Mouse (Mus musculus) kidney, embryonic 14.5 days (tissue): Measurements from ENCODE around the gene Ttll11. TPM values are rescaled to one million over a fixed set of nuclear protein-coding genes. Genes with fewer than 3 reads are reported as not detected.

Experiments used
- ATAC-seq: fragments of 200-750 bp; cut with Nextera tagmentation; 2 replicates; pipeline ENCODE4 v1.8.0; 2017; ENCODE audit warnings: moderate number of reproducible peaks, mild to moderate bottlenecking, moderate TSS enrichment, moderate library complexity; ENCODE audit not compliant: low FRiP score, low TSS enrichment
- H3K27ac ChIP-seq: fragments of 300-500 bp; sonication (generic); 2 replicates; pipeline ENCODE4 v1.5.1; 2014; ENCODE audit warnings: low read depth, mild to moderate bottlenecking, low read length, moderate library complexity, mixed read lengths
- H3K27me3 ChIP-seq: fragments of 300-500 bp; sonication (generic); 2 replicates; pipeline ENCODE4 v1.6.1; 2014; ENCODE audit warnings: mild to moderate bottlenecking, low read length; ENCODE audit not compliant: control insufficient read depth, insufficient read depth
- H3K36me3 ChIP-seq: fragments of 300-500 bp; sonication (generic); 2 replicates; pipeline ENCODE4 v1.6.1; 2014; ENCODE audit warnings: low read length, mixed read lengths; ENCODE audit not compliant: control insufficient read depth, insufficient read depth
- H3K4me1 ChIP-seq: fragments of 300-500 bp; sonication (generic); 2 replicates; pipeline ENCODE4 v1.6.1; 2014; ENCODE audit warnings: low read length, mixed read lengths; ENCODE audit not compliant: control insufficient read depth, insufficient read depth
- H3K4me2 ChIP-seq: fragments of 300-500 bp; sonication (generic); replicated peaks from 2 replicates; pipeline ENCODE4 v1.6.1; 2014; ENCODE audit warnings: low read depth, mild to moderate bottlenecking, low read length
- H3K4me3 ChIP-seq: fragments of 300-500 bp; sonication (generic); 2 replicates; pipeline ENCODE4 v1.5.1; 2014; ENCODE audit warnings: mild to moderate bottlenecking, low read length
- H3K9ac ChIP-seq: fragments of 300-500 bp; sonication (generic); 2 replicates; pipeline ENCODE4 v1.6.1; 2014; ENCODE audit warnings: low read depth, mild to moderate bottlenecking, low read length, moderate library complexity
- H3K9me3 ChIP-seq: fragments of 300-500 bp; sonication (generic); 2 replicates; pipeline ENCODE4 v1.6.1; 2016; ENCODE audit warnings: low read length; ENCODE audit not compliant: control insufficient read depth
- WGBS: fragments of 180-500 bp; shearing (Covaris S2); extraction: QIAGEN DNeasy Blood & Tissue Kit; methylation state at CpG from one replicate; pipeline ENCODE4 v1.1.7; 2014; 5-methylcytosine and 5-hydroxymethylcytosine counted together
- polyA plus RNA-seq: library from polyadenylated mRNA; unstranded; fragments of >200 nt; fragmentation: Nextera tagmentation; extraction: Ambion mirVana; gene quantifications from 2 replicates; pipeline ENCODE4 v1.2.1, GENCODE M21; 2014

Ttll11 gene
- polyA plus RNA-seq, 1 experiment from 2014 or later, result 0.58 TPM

GRCm38 (mm10) chr2:35731671-35732449 lies 247.9 kb downstream of the Ttll11 start:
- Histone ChIP-seq H3K4me3 (no peak overlapping the region), H3K4me1 (peaks cover 27% of the 10 kb centered on the region), H3K27ac (no peak overlapping the region), H3K4me2 (no peak overlapping the region), H3K36me3 (peaks cover 38% of the 10 kb centered on the region), H3K9me3 (no peaks in the 10 kb centered on the region), H3K27me3 (no peaks in the 10 kb centered on the region), H3K9ac (no peak overlapping the region)
- WGBS, result 64% methylated on average over 18 of the region's 18 CpGs
- ATAC-seq, result no peak

- H3K27me3 ChIP-seq, result no peaks in the 10 kb centered on the region
- no peak overlapping the region for H3K4me2 ChIP-seq
- peaks cover 27% of the 10 kb centered on the region for H3K4me1 ChIP-seq
- H3K27ac ChIP-seq, result peak overlapping the region; percentile 42; the same call in 1 of the 2 replicates
- H3K9me3 ChIP-seq, result no peaks in the 10 kb centered on the region
- peak; percentile 65 for ATAC-seq
- H3K9ac ChIP-seq, result no peak overlapping the region; the same call in 1 of the 2 replicates
- no peak overlapping the region for H3K4me3 ChIP-seq
- WGBS, result 42% methylated on average over 16 of the region's 16 CpGs
- peaks cover 51% of the 10 kb centered on the region for H3K36me3 ChIP-seq
Observed at GRCm38 (mm10) chr2:35729077-35730065, 250.3 kb downstream of the Ttll11 start.

GRCm38 (mm10) chr2:35728633-35729032 lies 251.1 kb downstream of the Ttll11 start:
- peaks cover 27% of the 10 kb centered on the region for H3K4me1 ChIP-seq
- no peaks in the 10 kb centered on the region for H3K9me3 ChIP-seq
- H3K27me3 ChIP-seq, result no peaks in the 10 kb centered on the region
- peak; percentile 5; the same call in 1 of the 2 replicates for ATAC-seq
- no peak overlapping the region for H3K4me2 ChIP-seq
- peaks cover 57% of the 10 kb centered on the region for H3K36me3 ChIP-seq
- H3K9ac ChIP-seq, result 0 out of 2 replicates have a peak overlapping the region, but pooled peaks have one; percentile 23
- WGBS, result 29% methylated on average over 5 of the region's 5 CpGs
- H3K27ac ChIP-seq, result peak overlapping the region; percentile 30; the same call in 1 of the 2 replicates
- H3K4me3 ChIP-seq, result no peak overlapping the region

GRCm38 (mm10) chr2:35723691-35724090 lies 256.0 kb downstream of the Ttll11 start:
- Histone ChIP-seq H3K27ac (no peak overlapping the region), H3K4me1 (peaks cover 6% of the 10 kb centered on the region), H3K4me3 (no peak overlapping the region), H3K9ac (no peak overlapping the region), H3K27me3 (no peaks in the 10 kb centered on the region), H3K4me2 (no peak overlapping the region), H3K9me3 (no peaks in the 10 kb centered on the region), H3K36me3 (peaks cover 87% of the 10 kb centered on the region)
- WGBS, result 82% methylated on average over 7 of the region's 7 CpGs
- ATAC-seq, result 0 out of 2 replicates have a peak, but pooled peaks have one; percentile 28

GRCm38 (mm10) chr2:35723267-35723666 lies 256.4 kb downstream of the Ttll11 start:
- H3K27me3 ChIP-seq, result no peaks in the 10 kb centered on the region
- no peak overlapping the region for H3K27ac ChIP-seq
- H3K4me2 ChIP-seq, result no peak overlapping the region
- peaks cover 2% of the 10 kb centered on the region for H3K4me1 ChIP-seq
- peaks cover 87% of the 10 kb centered on the region for H3K36me3 ChIP-seq
- no peak overlapping the region for H3K9ac ChIP-seq
- no peak overlapping the region for H3K4me3 ChIP-seq
- no peak for ATAC-seq
- H3K9me3 ChIP-seq, result no peaks in the 10 kb centered on the region
- WGBS, result 92% methylated on average over 6 of the region's 6 CpGs

GRCm38 (mm10) chr2:35722821-35723220 lies 256.9 kb downstream of the Ttll11 start:
- no peak overlapping the region for H3K4me3 ChIP-seq
- no peaks in the 10 kb centered on the region for H3K4me1 ChIP-seq
- ATAC-seq, result no peak
- H3K4me2 ChIP-seq, result no peak overlapping the region
- no peak overlapping the region for H3K27ac ChIP-seq
- H3K36me3 ChIP-seq, result peaks cover 87% of the 10 kb centered on the region
- H3K27me3 ChIP-seq, result no peaks in the 10 kb centered on the region
- 93% methylated on average over 9 of the region's 9 CpGs for WGBS
- H3K9ac ChIP-seq, result no peak overlapping the region
- H3K9me3 ChIP-seq, result no peaks in the 10 kb centered on the region

- no peak overlapping the region for H3K9ac ChIP-seq
- no peak overlapping the region for H3K4me2 ChIP-seq
- no peak overlapping the region for H3K27ac ChIP-seq
- H3K27me3 ChIP-seq, result no peaks in the 10 kb centered on the region
- 84% methylated on average over 9 of the region's 9 CpGs for WGBS
- H3K4me1 ChIP-seq, result no peaks in the 10 kb centered on the region
- H3K36me3 ChIP-seq, result peaks cover 86% of the 10 kb centered on the region
- H3K9me3 ChIP-seq, result no peaks in the 10 kb centered on the region
- ATAC-seq, result no peak
- H3K4me3 ChIP-seq, result no peak overlapping the region
Observed at GRCm38 (mm10) chr2:35720956-35721355, 258.8 kb downstream of the Ttll11 start.

- WGBS, result 90% methylated on average over 12 of the region's 13 CpGs
- no peaks in the 10 kb centered on the region for H3K27me3 ChIP-seq
- no peak for ATAC-seq
- H3K4me3 ChIP-seq, result no peak overlapping the region
- peaks cover 86% of the 10 kb centered on the region for H3K36me3 ChIP-seq
- H3K4me1 ChIP-seq, result no peaks in the 10 kb centered on the region
- no peak overlapping the region for H3K27ac ChIP-seq
- no peak overlapping the region for H3K4me2 ChIP-seq
- no peak overlapping the region for H3K9ac ChIP-seq
- H3K9me3 ChIP-seq, result no peaks in the 10 kb centered on the region
Observed at GRCm38 (mm10) chr2:35720550-35720949, 259.2 kb downstream of the Ttll11 start.
